Mouse (Mus musculus) forebrain, embryonic 10.5 days (tissue): ENCODE data around the gene Ubb. TPM values are rescaled to one million over a fixed set of nuclear protein-coding genes. Genes with fewer than 3 reads are reported as not detected.
A peak's percentile ranks its signal among the peaks of the same experiment; 100 is the strongest.

Source experiments
- DNase-seq: peaks from one replicate; pipeline ENCODE4 v3.0.0-alpha.2; 2017; ENCODE audit warnings: low spot score; ENCODE audit errors: extremely low spot score
- H3K27ac ChIP-seq: fragments of 300-500 bp; sonication (generic); 2 replicates; pipeline ENCODE4 v1.5.1; 2016; ENCODE audit warnings: mild to moderate bottlenecking
- H3K27me3 ChIP-seq: fragments of 300-500 bp; sonication (generic); 2 replicates; pipeline ENCODE4 v1.6.1; 2016; ENCODE audit warnings: mild to moderate bottlenecking; ENCODE audit not compliant: poor library complexity, severe bottlenecking
- H3K36me3 ChIP-seq: fragments of 300-500 bp; sonication (generic); replicated peaks from 2 replicates; pipeline ENCODE4 v1.6.1; 2016; ENCODE audit warnings: mild to moderate bottlenecking, moderate library complexity
- H3K4me1 ChIP-seq: fragments of 300-500 bp; sonication (generic); 2 replicates; pipeline ENCODE4 v1.6.1; 2016
- H3K4me3 ChIP-seq: fragments of 300-500 bp; sonication (generic); 2 replicates; pipeline ENCODE4 v1.5.1; 2016; ENCODE audit warnings: mild to moderate bottlenecking, moderate library complexity
- H3K9me3 ChIP-seq: fragments of 300-500 bp; sonication (generic); 2 replicates; pipeline ENCODE4 v1.6.1; 2016; ENCODE audit warnings: mild to moderate bottlenecking, moderate library complexity
- WGBS: fragments of 180-500 bp; shearing (Covaris S2); methylation state at CpG from one replicate; pipeline ENCODE4 v1.1.7; 2016; 5-methylcytosine and 5-hydroxymethylcytosine counted together
- polyA plus RNA-seq: library from polyadenylated mRNA; unstranded; fragments of >200 nt; fragmentation: Nextera tagmentation; extraction: Ambion mirVana; gene quantifications from 2 replicates; pipeline ENCODE4 v1.2.1, GENCODE M21; 2016

Gene Ubb
- polyA plus RNA-seq, 1 experiment from 2014 or later, result 3,283 TPM

DNA sequence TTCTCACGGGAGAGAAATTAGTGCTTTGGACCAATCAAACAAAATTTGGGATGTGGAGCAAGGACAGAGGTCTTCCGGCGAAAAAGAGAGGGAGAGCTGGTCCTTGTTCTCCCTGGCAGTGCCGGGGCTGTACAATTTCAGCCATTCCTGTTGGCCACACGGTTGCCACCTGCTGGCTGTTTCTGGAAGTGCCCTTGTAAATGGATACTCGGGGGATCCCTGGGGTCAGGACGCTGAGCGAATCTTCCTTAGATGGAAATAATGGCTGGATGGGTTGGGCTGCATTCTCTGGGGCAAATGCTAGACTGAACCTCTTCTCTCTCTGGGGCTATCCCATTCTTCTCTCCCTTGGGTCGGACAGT, 24.3 kb downstream of the Ubb start:
- Histone ChIP-seq H3K4me3 (peak overlapping the region; percentile 58), H3K4me1 (peaks cover 18% of the 10 kb centered on the region), H3K27ac (peak overlapping the region; percentile 48), H3K27me3 (peaks cover 17% of the 10 kb centered on the region), H3K36me3 (no peaks in the 10 kb centered on the region), H3K9me3 (no peaks in the 10 kb centered on the region)
- WGBS, result 5% methylated on average over 9 of the region's 9 CpGs
- DNase-seq, result peak; percentile 86

DNA sequence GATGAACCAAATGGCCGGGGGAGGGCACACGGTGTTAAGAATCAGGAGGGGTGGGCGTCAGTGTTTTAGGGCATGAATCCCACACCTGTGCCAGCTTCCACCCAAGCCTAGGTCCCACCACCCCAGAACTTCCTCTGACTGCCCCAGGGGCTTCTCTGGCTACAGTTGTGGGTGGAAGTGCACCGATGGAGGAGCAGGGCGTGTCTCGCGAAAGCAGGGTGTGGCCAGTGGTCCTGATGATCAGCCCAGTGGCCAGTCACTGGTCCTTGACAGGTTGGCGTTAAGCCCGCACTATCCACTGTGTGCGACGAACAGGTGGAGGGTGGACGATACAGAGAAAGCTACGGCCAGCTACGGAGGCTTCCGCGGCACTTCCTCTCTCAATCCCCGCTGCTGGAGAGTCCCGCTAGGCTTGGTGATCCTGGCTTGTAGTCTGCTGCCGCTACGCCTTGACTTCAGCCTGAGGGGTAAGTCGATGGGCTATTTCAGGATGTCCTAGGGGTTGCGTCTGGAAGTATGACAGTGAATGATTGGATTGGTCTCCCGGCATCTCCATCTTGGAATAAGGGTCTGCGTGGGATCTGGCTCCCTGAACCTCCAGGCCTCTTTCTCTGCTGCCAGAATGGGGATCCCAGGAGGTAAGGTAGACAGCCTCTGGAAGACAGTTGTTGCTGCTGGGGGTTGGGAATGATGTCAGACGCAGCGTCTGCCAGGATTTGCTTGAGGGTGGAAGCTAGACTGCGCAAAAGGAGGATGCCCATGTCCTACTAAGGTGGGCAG, 24.9 kb downstream of the Ubb start:
- H3K9me3 ChIP-seq, result no peaks in the 10 kb centered on the region
- H3K36me3 ChIP-seq, result no peaks in the 10 kb centered on the region
- H3K4me1 ChIP-seq, result peaks cover 18% of the 10 kb centered on the region
- peak overlapping the region; percentile 58 for H3K4me3 ChIP-seq
- peaks cover 17% of the 10 kb centered on the region for H3K27me3 ChIP-seq
- peak; percentile 36 for DNase-seq
- peak overlapping the region; percentile 48 for H3K27ac ChIP-seq
- 5% methylated on average over 27 of the region's 27 CpGs for WGBS

DNA sequence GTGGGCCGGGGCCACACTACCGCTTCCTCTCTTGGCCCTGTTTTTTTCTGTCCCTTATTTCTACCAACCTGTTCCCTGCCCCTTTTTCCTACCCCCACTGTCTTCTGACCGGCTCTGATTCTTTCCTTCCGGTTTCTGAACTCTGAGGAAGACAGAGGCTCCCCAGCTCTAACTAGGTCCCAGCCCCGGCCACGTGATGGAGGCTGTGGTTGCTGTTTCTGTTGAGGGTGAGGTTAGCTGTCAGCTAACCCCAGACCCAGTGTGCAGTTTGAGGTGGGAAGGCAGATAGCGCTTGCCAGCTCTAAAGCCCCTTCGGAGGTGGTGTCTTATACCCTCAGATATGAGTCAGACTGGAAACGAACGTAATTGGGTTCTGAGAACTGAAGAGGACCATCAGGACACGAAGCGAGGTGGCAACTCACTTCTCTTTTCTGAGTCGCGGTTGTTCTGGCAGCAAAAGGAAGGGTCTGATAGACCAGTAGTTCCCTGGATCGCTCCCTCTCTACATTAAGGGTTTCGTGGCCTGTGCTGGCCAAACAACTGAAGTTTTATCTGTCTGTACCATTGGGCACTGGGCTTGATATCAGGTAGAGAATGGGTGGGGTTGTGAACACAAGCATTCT, 25.7 kb downstream of the Ubb start:
- Histone ChIP-seq H3K27me3 (peaks cover 17% of the 10 kb centered on the region), H3K36me3 (no peaks in the 10 kb centered on the region), H3K4me1 (peaks cover 18% of the 10 kb centered on the region), H3K27ac (no peak overlapping the region), H3K9me3 (no peaks in the 10 kb centered on the region), H3K4me3 (peak overlapping the region; percentile 58; the same call in 1 of the 2 replicates)
- DNase-seq, result no peak
- WGBS, result 63% methylated on average over 16 of the region's 16 CpGs

DNA sequence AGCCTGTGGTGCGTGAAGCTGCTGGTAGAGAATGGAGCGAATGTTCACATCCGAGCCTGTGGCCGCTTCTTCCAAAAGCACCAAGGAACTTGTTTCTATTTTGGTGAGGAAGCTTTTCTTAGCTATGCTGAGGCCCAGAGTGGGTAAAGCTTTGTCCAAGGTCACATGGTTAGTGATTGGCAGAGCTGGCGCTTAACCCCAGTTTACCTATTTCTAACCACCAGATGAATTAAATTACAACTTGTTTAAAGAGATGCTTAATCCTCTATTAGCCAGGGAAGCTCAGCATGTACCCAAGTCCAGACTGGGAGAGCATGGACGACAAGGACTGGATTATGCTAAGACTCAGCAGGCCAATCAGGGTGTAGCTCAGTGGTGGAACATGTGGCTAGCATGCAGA, 32.1 kb downstream of the Ubb start:
- DNase-seq, result no peak
- Histone ChIP-seq H3K36me3 (no peaks in the 10 kb centered on the region), H3K27ac (no peak overlapping the region), H3K27me3 (no peaks in the 10 kb centered on the region), H3K9me3 (no peaks in the 10 kb centered on the region), H3K4me1 (peaks cover 6% of the 10 kb centered on the region; the same call in 1 of the 2 replicates), H3K4me3 (no peak overlapping the region)
- 70% methylated on average over 6 of the region's 6 CpGs for WGBS

DNA sequence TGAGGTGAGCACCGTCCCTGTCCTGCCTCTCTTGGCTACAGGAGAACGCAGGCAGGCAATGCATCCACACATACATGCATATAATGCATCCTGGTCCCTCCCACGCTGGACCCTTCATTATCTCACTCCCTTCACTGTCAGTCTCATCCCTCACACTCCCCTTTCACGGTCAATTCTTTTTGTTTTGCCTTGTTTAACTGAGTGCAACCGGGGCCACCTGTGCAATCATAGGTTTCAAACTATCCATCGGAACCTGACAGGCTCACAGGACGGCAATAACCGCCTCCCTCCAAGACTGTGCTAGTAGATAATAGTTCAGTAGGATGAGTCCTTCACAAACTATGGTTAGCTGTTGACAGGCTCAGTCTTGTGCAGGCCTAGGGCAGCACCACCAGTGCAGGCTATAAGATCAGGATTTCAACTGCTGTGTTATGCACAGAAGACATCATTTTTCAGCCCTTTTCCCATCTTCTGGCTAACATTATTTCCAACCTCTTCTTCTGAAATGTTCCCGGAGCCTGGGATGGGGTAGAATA, 33.8 kb downstream of the Ubb start:
- no peaks in the 10 kb centered on the region for H3K27me3 ChIP-seq
- H3K4me1 ChIP-seq, result peaks cover 10% of the 10 kb centered on the region; the same call in 1 of the 2 replicates
- H3K4me3 ChIP-seq, result no peak overlapping the region
- no peaks in the 10 kb centered on the region for H3K9me3 ChIP-seq
- no peak for DNase-seq
- H3K36me3 ChIP-seq, result no peaks in the 10 kb centered on the region
- WGBS, result 86% methylated on average over 9 of the region's 9 CpGs
- no peak overlapping the region for H3K27ac ChIP-seq

DNA sequence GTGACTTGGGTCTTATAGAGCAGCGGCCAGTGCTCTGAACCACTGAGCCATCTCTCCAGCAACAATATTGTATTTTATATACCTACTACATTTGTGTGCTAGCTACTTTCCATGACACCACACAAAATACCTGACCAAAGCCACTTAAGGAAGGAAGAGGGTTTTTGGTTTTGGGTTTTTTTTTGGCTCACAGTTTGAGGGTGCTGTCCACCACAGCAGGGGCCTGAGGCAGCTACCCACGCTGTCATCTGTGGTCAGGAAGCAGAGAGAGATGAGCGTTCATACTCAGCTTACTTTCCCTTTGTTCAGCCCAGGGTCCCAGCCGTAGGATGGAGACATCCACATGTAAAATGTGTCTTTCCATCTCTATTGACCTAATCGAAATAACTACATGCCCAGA, 36.1 kb downstream of the Ubb start:
- H3K4me1 ChIP-seq, result peaks cover 14% of the 10 kb centered on the region
- H3K36me3 ChIP-seq, result no peaks in the 10 kb centered on the region
- H3K9me3 ChIP-seq, result no peaks in the 10 kb centered on the region
- no peak overlapping the region for H3K4me3 ChIP-seq
- WGBS, result 89% methylated on average over 5 of the region's 5 CpGs
- H3K27ac ChIP-seq, result no peak overlapping the region
- no peaks in the 10 kb centered on the region for H3K27me3 ChIP-seq
- DNase-seq, result no peak

DNA sequence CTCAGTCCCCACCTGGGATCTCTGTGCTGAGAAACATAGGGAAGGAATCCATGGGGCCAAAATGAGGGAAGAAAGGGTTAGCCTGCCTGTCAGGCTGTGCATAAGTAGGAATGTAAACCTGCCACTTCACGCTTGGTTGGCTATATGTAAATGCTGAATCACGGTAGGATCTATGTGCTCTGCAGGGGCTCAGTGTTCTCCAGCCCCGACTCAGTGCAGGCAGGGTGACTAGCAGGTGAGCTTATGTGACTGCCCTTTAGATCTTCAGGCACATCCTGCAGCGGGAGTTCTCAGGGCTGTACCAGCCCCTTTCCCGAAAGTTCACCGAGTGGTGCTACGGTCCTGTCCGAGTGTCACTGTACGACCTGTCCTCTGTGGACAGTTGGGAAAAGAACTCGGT, 38.4 kb downstream of the Ubb start:
- Histone ChIP-seq H3K27ac (no peak overlapping the region), H3K27me3 (no peaks in the 10 kb centered on the region), H3K4me1 (peaks cover 9% of the 10 kb centered on the region), H3K9me3 (no peaks in the 10 kb centered on the region), H3K4me3 (no peak overlapping the region), H3K36me3 (no peaks in the 10 kb centered on the region)
- WGBS, result 81% methylated on average over 10 of the region's 10 CpGs
- no peak for DNase-seq

DNA sequence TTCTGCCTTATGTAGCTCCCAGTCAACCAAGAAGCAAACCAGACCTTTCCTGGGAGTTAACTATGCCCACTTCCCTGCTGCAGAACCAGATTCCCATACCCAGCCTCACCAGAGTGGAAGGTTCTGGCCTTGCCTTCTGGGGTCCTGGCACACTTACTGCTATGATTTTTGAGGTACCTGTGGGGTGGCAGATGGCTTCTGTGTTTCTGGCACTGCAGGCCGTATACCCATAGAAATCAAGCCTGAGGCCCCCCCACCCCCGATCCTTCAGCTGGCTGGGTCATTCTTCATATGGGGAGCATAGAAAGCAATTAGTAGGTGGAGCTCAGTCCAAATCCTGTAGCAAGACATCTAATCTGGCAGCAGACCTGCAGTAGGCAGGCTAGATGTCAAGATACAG, 40.1 kb downstream of the Ubb start:
- no peak for DNase-seq
- no peak overlapping the region for H3K27ac ChIP-seq

DNA sequence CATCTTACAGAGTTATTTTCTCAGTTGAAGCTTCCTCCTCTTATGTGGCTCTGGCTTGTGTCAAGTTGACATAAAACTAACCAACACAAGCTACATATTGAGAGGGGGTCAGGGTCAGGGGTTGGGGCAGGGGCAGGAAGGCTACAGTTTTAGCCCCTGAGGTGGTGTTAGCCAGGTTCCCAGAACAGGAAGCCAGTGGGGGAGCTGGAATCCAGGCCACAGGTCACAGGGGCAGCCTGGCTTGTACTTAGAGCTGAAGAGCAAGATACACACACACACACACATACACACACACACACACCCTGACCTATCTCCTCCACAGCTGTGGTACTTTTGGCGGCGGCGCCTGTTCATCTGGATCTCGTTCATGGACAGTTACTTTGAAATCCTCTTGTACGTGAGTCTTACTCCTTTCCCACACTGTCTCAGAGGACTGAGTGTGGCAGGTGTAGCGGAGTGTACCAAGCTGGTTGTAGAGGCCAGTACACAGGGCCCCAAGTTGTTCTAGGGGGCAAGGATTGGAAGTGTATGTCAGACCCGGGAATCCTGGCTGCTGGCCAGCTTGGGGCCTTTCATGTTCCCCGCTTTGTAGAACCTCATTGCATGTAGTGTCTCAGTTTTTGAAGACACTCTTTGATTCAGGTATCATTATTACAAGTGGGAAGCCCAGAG, 41.1 kb downstream of the Ubb start:
- Histone ChIP-seq H3K27ac (no peak overlapping the region), H3K9me3 (no peaks in the 10 kb centered on the region), H3K27me3 (no peaks in the 10 kb centered on the region), H3K4me3 (no peak overlapping the region), H3K4me1 (peaks cover 9% of the 10 kb centered on the region), H3K36me3 (no peaks in the 10 kb centered on the region)
- no peak for DNase-seq
- 76% methylated on average over 8 of the region's 8 CpGs for whole genome bisulfite sequencing

More for the DNA sequence above, 40.1 kb downstream of the Ubb start:
- 97% methylated on average over 2 of the region's 2 CpGs for WGBS
- Histone ChIP-seq H3K27me3 (no peaks in the 10 kb centered on the region), H3K4me1 (peaks cover 9% of the 10 kb centered on the region), H3K9me3 (no peaks in the 10 kb centered on the region), H3K36me3 (no peaks in the 10 kb centered on the region), H3K4me3 (no peak overlapping the region)

DNA sequence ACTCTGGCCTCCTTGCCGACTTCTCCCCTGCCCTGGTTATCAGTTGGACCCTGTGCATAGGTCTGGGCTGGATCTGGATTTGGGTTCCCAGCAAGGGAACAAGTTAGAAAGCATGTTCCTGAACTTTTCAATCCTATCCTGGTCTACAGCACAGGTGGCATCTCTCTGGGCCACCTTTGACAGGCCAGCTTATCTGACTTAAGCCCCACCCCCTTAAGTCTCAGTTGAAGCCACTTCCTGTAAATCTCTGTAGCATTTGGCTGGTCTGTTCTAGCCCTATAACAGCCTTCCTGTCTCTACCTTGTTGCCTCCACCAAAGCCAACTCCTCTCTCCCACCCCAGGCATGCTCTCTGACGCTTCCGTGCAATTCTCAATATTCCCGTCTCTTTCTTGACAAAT, 47.6 kb downstream of the Ubb start:
- Histone ChIP-seq H3K36me3 (peaks cover 7% of the 10 kb centered on the region), H3K27ac (peak overlapping the region; percentile 7; the same call in 1 of the 2 replicates), H3K9me3 (no peaks in the 10 kb centered on the region), H3K4me1 (peaks cover 10% of the 10 kb centered on the region), H3K4me3 (no peak overlapping the region), H3K27me3 (no peaks in the 10 kb centered on the region)
- no peak for DNase-seq
- 93% methylated on average over 4 of the region's 4 CpGs for WGBS

DNA sequence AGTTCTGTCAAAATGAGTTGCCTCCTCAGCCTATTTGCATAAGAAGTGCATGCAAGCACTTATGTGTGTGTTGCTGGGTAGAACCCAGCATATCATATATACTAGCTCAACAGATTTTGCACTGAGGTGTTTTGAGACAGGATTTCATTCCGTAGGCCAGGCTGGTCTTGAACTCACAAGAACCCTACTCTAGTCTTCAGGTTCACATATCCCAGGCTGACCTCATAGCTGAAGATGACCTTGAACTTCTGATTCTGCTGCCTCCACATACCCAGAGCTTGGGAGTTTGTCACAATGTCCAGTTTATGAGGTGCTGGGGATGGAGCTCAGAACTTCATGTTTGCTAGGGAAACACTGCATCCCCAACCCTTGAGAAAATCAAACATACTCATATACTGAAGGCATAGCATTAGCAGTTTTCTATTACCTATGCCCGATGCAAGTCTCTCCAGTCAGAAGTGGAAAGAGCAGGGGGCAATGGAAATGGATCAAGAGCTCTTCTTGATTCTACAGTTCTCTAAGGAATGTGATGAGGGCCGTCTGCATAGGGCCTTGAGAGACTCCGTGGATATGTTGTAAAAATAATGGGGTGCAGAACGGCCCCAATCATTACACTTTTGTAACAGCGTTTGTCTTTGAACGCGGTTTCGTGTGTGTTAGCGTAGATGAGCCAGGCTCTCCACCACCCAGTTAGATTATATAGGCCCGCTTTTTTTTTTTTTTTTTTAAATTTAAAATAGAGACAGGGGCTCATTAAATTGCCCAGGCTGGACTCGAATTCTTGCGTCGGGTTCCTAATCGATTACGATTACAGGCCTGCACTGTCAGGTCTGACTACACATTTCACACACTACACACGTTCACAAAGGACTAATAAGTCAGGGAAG, 51.0 kb downstream of the Ubb start:
- H3K27me3 ChIP-seq, result no peaks in the 10 kb centered on the region
- 14% methylated on average over 17 of the region's 17 CpGs for WGBS
- DNase-seq, result no peak
- peak overlapping the region; percentile 91 for H3K4me3 ChIP-seq
- peaks cover 35% of the 10 kb centered on the region for H3K4me1 ChIP-seq
- peaks cover 41% of the 10 kb centered on the region for H3K36me3 ChIP-seq
- H3K9me3 ChIP-seq, result no peaks in the 10 kb centered on the region
- H3K27ac ChIP-seq, result peak overlapping the region; percentile 99
